Mouse (Mus musculus): ENCODE results near the gene Fam71e2. TPM values are rescaled to one million over a fixed set of nuclear protein-coding genes. Genes with fewer than 3 reads are reported as not detected.

Gene Fam71e2
- total RNA-seq, 2 experiments from 2014 or later, result not detected

DNA sequence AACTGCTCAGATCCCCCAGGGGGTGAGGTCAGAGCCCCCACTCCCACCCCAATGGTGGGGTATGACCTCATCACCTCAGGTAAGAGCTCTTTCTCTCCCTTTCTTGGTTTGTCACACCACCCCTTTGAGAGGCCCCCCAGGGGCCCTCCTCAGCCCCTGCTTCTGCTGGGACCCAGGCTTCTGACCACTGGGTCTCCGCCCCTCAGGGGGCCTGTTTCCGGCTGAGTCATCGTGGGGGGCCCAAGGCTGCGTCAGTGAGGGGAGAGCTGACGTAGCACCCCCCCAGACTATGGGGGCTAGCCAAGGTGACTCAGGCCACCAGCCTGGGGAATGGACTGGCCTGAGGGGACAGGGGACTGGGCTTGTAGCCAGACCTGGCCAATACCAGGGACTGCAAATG lies 8.8 kb upstream of the Fam71e2 start:
- DNase-seq (ENCODE audit: extremely low spot score in 1 of 2, low spot score in 1 of 2), result no peak

DNA sequence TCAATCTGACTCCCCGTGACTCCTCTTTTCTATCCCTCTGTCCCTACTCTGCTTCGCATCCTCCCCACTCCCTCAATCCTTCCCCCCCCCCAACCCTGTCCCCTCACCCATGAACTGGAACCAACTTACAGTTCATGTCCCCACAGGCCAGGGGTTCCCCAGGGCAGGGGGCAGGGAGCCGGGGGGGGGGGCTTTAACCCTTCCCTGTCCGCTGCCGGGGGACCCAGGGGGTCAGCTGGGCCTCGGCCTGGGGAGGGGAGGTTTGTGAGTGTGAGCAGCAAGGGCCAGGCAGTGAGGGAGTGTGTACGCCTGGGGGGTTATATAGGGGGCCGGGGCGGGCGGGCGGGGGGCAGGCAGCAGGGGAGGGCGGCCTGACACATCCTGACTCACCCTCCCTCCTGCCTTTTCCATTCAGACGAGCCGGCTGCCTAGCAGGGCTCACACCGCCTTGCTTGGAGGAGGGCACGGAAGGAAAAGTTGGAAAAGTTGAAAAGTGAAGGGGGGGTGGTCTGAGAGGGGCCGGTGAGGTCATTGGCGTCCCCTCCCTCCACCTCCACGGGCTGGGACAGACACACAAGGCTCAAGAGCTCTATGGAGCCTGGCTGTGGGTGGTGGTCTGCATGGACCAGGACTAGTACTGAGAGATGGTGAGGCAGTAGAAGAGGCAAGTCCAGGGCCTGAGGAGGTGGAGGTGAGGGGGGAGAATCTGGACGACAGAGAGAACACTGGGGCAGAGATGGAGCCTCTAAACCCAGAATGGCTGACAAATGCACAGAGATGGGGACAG lies 6.9 kb upstream of the Fam71e2 start:
- no peak for DNase-seq (ENCODE audit: extremely low spot score in 1 of 2, low spot score in 1 of 2)

- no peak for DNase-seq (ENCODE audit: extremely low spot score in 1 of 2, low spot score in 1 of 2)
Measured at GRCm38 (mm10) chr7:4776861-4777830, 6.0 kb upstream of the Fam71e2 start.

- DNase-seq (ENCODE audit: extremely low spot score in 1 of 2, low spot score in 1 of 2), result no peak
Measured at GRCm38 (mm10) chr7:4776131-4776530, 5.0 kb upstream of the Fam71e2 start.

DNA sequence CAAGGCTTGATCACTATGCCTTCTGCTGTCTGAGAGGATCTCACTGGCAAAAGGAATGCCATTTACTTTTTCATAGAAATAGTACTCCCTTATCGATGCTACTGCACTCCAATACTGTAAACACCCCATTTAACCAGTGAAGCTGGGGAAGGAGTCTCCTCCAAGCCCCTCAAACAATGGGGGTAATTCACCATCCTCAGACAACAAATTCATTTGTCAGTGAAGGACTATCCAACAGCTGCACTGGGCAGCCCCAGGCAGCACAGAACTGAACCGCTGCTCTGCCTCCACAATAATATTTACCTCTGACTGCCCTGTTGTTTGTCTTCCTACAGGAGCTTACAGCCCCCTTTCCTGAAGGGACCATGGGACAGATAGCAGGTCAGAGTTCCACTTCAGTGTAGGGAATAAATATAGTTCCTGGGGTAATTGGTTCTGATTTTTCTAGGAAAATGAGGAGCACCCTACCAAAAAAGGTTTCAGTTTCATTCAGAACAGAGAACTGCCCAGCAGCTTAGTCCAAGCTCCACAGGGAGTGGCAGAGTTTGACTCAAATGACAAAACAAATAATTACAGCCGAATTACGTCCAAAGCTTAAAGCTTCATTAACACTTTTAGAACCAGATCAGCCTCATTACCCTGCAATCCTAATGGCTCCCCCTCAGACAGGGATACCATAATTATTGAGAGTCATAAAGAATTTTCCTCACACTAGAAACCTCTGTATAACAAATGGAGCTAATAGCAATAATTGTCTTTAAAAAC lies 6.0 kb downstream of the Fam71e2 start:
- DNase-seq (ENCODE audit: extremely low spot score in 1 of 2, low spot score in 1 of 2), result no peak

- no peak for DNase-seq (ENCODE audit: extremely low spot score in 1 of 2, low spot score in 1 of 2)
Measured at GRCm38 (mm10) chr7:4759670-4760069, 11.4 kb downstream of the Fam71e2 start.

GRCm38 (mm10) chr7:4752821-4753570 lies 18.1 kb downstream of the Fam71e2 start, which contains the start of gene Cox6b2:
Cox6b2 (minus strand) TSS chr7:4753094.
- DNase-seq (ENCODE audit: extremely low spot score in 1 of 2, low spot score in 1 of 2), result peak in 1 of 2 experiments; percentile 42

- no peak for DNase-seq (ENCODE audit: extremely low spot score in 1 of 2, low spot score in 1 of 2)
Measured at GRCm38 (mm10) chr7:4751971-4752820, 18.9 kb downstream of the Fam71e2 start.

GRCm38 (mm10) chr7:4749169-4749568 lies 21.9 kb downstream of the Fam71e2 start:
- no peak for DNase-seq (ENCODE audit: extremely low spot score in 1 of 2, low spot score in 1 of 2)

DNA sequence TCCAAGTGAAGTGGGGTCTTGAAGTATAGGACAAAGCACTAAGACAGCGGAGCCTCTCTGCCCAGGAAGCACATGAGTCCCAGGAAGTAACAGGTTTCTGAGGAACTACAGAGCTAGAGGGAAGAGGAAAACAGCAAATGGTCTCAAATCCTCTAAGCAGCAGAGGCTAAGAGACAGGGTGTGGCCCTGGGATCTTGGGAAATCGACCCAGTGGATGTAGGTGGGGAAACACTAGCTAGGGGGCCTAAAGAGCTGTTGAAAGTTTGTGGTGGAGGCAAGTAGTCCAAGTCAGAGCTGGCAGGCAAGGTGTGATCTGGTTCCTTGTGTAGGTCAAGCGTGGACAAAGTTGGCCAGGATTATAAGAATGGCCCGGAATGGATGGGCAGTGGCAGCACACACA lies 22.8 kb downstream of the Fam71e2 start:
- no peak for DNase-seq (ENCODE audit: extremely low spot score in 1 of 2, low spot score in 1 of 2)

DNA sequence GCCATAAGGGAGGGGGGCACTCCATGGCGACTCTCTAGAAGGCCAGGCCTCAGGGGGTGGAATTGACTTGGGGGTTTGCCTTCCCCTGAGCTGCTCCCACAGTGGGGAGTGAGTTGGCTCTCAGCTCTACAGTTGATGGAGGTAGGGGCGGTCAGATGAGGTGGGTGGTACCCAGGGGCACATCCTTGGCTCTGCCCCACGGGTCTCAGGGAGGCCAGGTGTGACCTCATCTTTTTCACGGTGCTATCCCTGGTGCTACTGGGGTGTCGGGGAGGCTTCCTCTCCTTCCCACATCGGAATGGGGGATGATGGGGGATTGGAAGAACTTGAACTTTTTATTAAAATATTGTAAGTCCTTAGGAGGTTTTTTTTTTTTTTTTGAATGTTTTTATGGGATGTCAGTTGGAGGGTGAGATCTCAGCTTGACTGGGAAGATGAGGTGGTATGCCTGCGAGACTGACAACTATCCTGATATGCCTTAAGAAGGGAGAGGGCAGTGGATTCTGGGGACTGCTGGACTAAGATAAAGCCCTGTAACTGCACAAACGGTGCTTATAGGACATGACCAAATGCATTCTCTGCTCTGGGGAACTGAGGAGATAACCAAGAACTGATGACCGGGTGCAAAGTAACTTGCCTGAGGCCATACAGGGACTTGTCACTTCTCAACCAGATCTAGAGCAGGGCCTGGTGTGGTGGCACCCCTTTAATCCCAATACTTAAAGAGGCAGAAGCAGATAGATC lies 23.8 kb downstream of the Fam71e2 start:
- no peak for DNase-seq (ENCODE audit: extremely low spot score in 1 of 2, low spot score in 1 of 2)

- DNase-seq (ENCODE audit: extremely low spot score in 1 of 2, low spot score in 1 of 2), result no peak
Measured at GRCm38 (mm10) chr7:4746326-4746980, 24.6 kb downstream of the Fam71e2 start.

DNA sequence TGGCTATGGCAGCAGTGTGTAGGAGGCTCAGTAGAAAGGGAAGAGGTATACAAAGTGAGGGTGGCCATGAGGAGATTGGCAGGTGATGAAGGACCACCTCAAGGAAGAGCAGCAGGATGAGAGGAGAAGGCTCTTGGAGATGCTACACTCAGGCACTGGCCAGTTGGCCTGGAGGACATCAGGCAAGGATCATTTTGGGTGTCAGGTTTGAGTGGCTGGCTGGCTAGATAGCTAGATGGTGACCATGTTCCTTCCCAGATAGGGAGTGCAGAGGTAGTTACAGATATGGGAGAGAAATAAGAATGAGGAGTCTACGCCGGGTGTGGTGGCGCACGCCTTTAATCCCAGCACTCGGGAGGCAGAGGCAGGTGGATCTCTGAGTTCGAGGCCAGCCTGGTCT lies 26.2 kb downstream of the Fam71e2 start:
- DNase-seq (ENCODE audit: extremely low spot score in 1 of 2, low spot score in 1 of 2), result no peak

GRCm38 (mm10) chr7:4743354-4743753 lies 27.7 kb downstream of the Fam71e2 start:
- DNase-seq (ENCODE audit: extremely low spot score in 1 of 2, low spot score in 1 of 2), result no peak

DNA sequence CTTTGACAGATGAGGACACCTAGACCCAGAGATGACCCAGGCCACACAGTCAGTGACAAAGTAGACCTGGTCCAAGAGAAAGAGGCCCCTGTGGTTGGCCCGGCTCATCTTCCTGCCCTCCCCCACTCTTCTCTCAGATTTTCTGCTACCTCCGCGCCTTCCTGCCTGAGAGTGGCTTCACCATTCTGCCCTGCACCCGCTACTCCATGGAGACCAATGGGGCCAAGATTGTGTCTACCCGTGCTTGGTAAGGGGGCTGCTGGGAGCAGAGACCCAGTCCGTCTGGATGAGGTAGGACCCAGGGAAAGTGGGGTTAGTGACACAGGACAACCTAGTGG lies 28.7 kb downstream of the Fam71e2 start:
- DNase-seq (ENCODE audit: extremely low spot score in 1 of 2, low spot score in 1 of 2), result no peak

DNA sequence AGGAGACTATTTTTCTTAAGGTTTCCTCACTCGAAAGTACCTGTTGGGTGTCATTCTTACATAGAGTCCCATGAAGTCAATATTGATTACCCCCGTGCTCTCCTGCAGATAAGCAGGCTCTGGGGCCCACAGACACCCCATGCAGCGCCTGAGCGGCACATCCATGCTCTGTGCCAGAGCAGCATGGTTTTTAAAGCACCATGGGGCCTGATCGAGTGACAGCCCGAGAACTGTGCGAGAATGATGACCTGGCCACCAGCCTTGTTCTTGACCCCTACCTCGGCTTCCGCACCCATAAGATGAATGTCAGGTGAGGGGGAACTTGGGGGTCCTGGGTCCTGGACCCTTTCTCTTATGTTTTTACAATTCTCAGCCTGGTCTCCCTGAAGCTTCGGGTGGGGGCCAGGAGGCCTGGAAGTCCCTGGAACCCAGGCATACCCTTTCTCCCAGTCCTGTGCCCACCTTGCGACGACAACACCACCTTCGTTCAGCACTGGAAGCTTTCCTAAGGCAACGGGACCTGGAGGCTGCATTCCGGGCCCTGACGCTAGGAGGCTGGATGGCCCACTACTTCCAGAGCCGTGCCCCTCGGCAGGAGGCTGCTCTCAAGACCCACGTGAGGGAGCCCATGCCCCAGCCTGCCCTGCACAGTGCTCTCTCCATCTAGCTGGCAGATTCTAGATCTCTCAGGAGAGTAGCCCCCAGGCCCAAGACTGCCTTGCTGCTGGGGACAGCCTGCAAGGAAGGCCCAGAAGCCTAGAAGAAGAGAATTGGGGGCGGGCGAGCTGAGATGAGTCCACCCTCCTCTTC lies 29.2 kb downstream of the Fam71e2 start:
- no peak for DNase-seq (ENCODE audit: extremely low spot score in 1 of 2, low spot score in 1 of 2)

DNA sequence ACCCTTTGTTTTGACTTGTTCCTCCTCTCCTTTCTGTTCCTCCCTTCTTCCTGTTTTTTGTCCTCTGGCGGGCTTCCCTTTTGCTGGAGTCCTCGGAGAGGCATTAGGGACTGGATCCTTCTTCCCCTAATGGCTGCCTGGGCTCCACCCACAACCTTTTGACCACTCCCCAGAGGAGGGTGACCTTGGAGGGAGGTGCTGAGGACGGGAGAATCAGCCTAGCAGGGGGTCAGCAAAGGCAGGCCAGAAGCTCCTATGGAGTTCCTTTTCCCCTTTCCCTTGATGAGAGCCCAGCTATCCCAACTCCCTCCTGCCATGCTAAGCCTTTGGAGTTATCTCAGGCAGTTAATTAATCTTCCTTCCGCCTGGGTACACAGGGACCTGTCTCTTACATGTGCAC lies 30.0 kb downstream of the Fam71e2 start:
- DNase-seq (ENCODE audit: extremely low spot score in 1 of 2, low spot score in 1 of 2), result peak in 1 of 2 experiments; percentile 39

All from layer of hippocampus, postnatal 25 days (tissue).